Mouse (Mus musculus) megakaryocyte, adult 5-6 weeks (primary cell): Measurements from ENCODE around the gene Ntrk2. TPM values are rescaled to one million over a fixed set of nuclear protein-coding genes. Genes with fewer than 3 reads are reported as not detected.

Experiments used
- ATAC-seq: 2 replicates; pipeline ENCODE4 v1.8.0; 2016; ENCODE audit warnings: mild to moderate bottlenecking, inconsistent platforms; ENCODE audit not compliant: poor library complexity, severe bottlenecking
- total RNA-seq, 2 experiments: library from RNA; stranded (forward) in 1 of 2; stranded (reverse) in 1 of 2; fragments of 153-499, 151-499 nt in 1 of 2; fragments of 221-1000, 200-1000 nt in 1 of 2; gene quantifications; 2 replicates each; pipeline versions ENCODE4 v1.2.3 to v1.2.4; 2015 to 2017

Gene Ntrk2
- total RNA-seq, 2 experiments from 2014 or later = not detected

- ATAC-seq = no peak
These were observed 374.4 kb downstream of the Ntrk2 start for GRCm38 (mm10) chr13:59180781-59181180.

DNA sequence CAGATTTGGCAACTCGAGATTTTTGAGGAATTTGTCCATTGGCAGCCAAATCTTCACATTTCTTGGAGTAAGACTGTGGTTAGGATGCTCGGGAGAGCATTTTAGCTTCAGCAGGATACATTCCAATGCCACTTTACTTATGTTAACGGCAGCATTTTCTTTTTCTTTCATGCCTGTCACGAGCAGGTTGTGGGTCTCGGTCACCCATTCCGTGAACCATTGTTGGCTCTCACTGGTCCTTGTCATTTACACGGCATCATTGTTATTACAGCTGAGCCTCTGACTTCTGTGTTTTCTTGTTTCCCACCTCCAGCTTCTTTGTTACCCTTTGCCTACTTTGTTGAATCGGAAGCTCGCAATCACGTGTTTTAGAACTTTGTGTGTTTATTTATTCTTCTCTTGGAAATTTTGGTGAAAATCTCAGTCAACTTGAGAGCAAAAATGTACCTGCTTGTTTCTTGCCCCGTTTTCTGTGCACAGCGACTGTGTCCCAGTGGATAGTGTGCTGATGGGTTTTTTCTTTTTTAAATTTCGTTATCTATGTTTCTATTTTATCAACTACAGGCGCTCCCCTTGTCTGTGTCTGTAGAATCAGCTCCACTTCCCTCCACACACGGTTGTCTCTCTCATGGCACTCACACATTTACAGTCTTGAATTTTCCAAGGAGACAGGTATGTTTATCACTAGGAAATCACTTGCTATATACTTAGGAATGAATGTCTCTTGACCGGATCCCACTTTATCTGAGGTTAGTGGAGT, 375.0 kb downstream of the Ntrk2 start:
- no peak for ATAC-seq

- no peak for ATAC-seq
These were observed 376.3 kb downstream of the Ntrk2 start for GRCm38 (mm10) chr13:59182630-59183029.

Other genes starting within 250 kb of the Ntrk2 start
- not detected in 2 replicates for gene Slc28a3, start 195.7 kb upstream of the Ntrk2 start, total RNA-seq (2015)
- gene Slc28a3, start 195.7 kb upstream of the Ntrk2 start, total RNA-seq (2017) = not detected in 2 replicates